Mouse (Mus musculus) C2C12 (cell line): ENCODE results near the gene Scaf11. TPM values are rescaled to one million over a fixed set of nuclear protein-coding genes. Genes with fewer than 3 reads are reported as not detected.

Experiments
- H3K27me3 ChIP-seq: one replicate; pipeline ENCODE4 v1.6.1; 2011; ENCODE audit not compliant: control insufficient read depth, insufficient read depth, insufficient read length
- H3K36me3 ChIP-seq: one replicate; pipeline ENCODE4 v1.6.1; 2011; ENCODE audit not compliant: control insufficient read depth, insufficient read depth
- H3K4me3 ChIP-seq: one replicate; pipeline ENCODE4 v1.5.1; 2011; ENCODE audit warnings: mild to moderate bottlenecking, control low read depth; ENCODE audit not compliant: poor library complexity, insufficient read depth, severe bottlenecking
- H3K79me2 ChIP-seq: one replicate; pipeline ENCODE4 v1.6.1; 2011; ENCODE audit not compliant: control insufficient read depth, insufficient read depth
- H3K79me3 ChIP-seq: one replicate; pipeline ENCODE4 v1.6.1; 2011; ENCODE audit warnings: low read depth, control low read depth
- H3ac ChIP-seq: one replicate; pipeline ENCODE3; 2011; ENCODE audit warnings: low read depth; ENCODE audit not compliant: control insufficient read depth, insufficient read length
- CEBPB ChIP-seq: IDR thresholded peaks from one replicate; pipeline ENCODE4 v1.6.1; 2011; ENCODE audit warnings: low read depth, mild to moderate bottlenecking, control low read depth, moderate library complexity
- CTCF ChIP-seq: IDR thresholded peaks from one replicate; pipeline ENCODE4 v1.5.1; 2011; ENCODE audit not compliant: control insufficient read depth, insufficient read depth, insufficient read length
- FOSL1 ChIP-seq: IDR thresholded peaks from one replicate; pipeline ENCODE4 v1.8.0; 2011; ENCODE audit warnings: mild to moderate bottlenecking, low read length; ENCODE audit not compliant: poor library complexity, insufficient read depth, severe bottlenecking
- MAX ChIP-seq: IDR thresholded peaks from one replicate; pipeline ENCODE4 v1.6.1; 2011; ENCODE audit warnings: mild to moderate bottlenecking, control low read depth
- MYOD1 ChIP-seq: IDR thresholded peaks from one replicate; pipeline ENCODE4 v1.6.1; 2011; ENCODE audit warnings: low read depth; ENCODE audit not compliant: control insufficient read depth, insufficient read length
- MYOG ChIP-seq: IDR thresholded peaks from one replicate; pipeline ENCODE4 v1.6.1; 2011; ENCODE audit not compliant: control insufficient read depth, insufficient read length; ENCODE audit errors: extremely low read depth
- USF1 ChIP-seq: IDR thresholded peaks from one replicate; pipeline ENCODE4 v1.6.1; 2011; ENCODE audit warnings: low read depth, mild to moderate bottlenecking, control low read depth, moderate library complexity
- polyA plus RNA-seq: library from polyadenylated mRNA; unstranded; fragments of >200 nt; fragmentation: generic; extraction: Trizol; gene quantifications from one replicate; pipeline ENCODE4 v1.2.1, GENCODE M21; 2012; ENCODE audit warnings: missing spikeins

The Scaf11 gene
- polyA plus RNA-seq, 1 experiment: 31.5 TPM

DNA sequence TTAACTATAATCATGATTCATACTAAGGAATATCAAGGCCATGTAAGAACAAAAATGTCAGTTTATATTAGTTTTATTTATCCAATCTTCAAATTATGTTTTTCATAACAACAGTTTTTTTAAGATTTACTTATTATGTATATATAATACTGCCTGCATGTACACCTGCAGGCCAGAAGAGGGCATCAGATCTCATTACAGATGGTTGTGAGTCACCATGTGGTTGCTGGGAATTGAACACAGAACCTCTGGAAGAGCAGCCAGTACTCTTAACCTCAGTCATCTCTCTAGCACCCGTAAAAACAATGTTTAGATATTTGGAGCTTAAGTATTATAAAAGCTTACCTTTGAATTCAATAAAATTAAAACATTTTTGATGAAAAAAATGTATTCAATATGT lies 26.4 kb downstream of the Scaf11 start:
- Histone ChIP-seq H3K4me3 (no peak overlapping the region), H3K36me3 (peaks cover 97% of the 10 kb centered on the region), H3K79me2 (peaks cover 90% of the 10 kb centered on the region), H3K79me3 (peaks cover 42% of the 10 kb centered on the region), H3K27me3 (no peaks in the 10 kb centered on the region), H3ac (no peak overlapping the region)
- TF ChIP-seq MYOD1 (no peak), FOSL1 (no peak), USF1 (no peak), CTCF (no peak), MAX (no peak), MYOG (no peak), CEBPB (no peak)

GRCm38 (mm10) chr15:96419920-96420319 lies 40.7 kb downstream of the Scaf11 start:
- Histone ChIP-seq H3K79me2 (no peaks in the 10 kb centered on the region), H3K4me3 (no peak overlapping the region), H3ac (no peak overlapping the region), H3K36me3 (peaks cover 99% of the 10 kb centered on the region), H3K79me3 (no peaks in the 10 kb centered on the region), H3K27me3 (no peaks in the 10 kb centered on the region)
- TF ChIP-seq MYOG (no peak), MYOD1 (no peak), USF1 (no peak), FOSL1 (no peak), CEBPB (no peak), MAX (no peak), CTCF (no peak)

DNA sequence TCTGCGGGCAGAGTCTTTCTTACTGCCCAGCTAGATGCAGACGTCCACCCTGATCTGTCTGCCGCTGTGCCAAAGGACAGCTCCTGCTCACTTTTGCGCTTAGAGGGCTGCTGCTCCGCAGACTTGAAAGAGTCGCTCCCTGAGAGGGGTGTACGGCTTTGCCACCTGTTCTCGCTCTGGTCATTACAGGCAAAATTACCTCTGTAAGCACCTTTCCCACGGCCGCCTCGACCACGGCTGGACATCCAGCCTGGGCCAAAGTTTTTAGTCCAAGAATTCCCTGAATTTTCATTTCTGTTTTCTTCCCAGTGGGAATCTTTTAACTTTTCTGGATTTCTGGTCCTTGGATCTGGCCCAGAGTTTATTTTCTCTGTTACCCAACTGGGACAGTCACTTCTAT lies 42.5 kb downstream of the Scaf11 start:
- H3K79me3 ChIP-seq: no peaks in the 10 kb centered on the region
- no peak overlapping the region for H3ac ChIP-seq
- no peak overlapping the region for H3K4me3 ChIP-seq
- no peaks in the 10 kb centered on the region for H3K79me2 ChIP-seq
- H3K27me3 ChIP-seq: no peaks in the 10 kb centered on the region
- H3K36me3 ChIP-seq: peaks cover 99% of the 10 kb centered on the region
- TF ChIP-seq FOSL1: no peak
- no peak for TF ChIP-seq MYOG
- TF ChIP-seq CTCF: no peak
- no peak for TF ChIP-seq USF1
- TF ChIP-seq MAX: no peak
- TF ChIP-seq MYOD1: no peak
- TF ChIP-seq CEBPB: no peak

- Histone ChIP-seq H3ac (no peak overlapping the region), H3K79me3 (no peaks in the 10 kb centered on the region), H3K4me3 (no peak overlapping the region), H3K79me2 (no peaks in the 10 kb centered on the region), H3K27me3 (no peaks in the 10 kb centered on the region), H3K36me3 (peaks cover 76% of the 10 kb centered on the region)
- TF ChIP-seq CEBPB: no peak
- TF ChIP-seq USF1: no peak
- no peak for TF ChIP-seq MYOD1
- TF ChIP-seq MAX: no peak
- no peak for TF ChIP-seq CTCF
- no peak for TF ChIP-seq FOSL1
- TF ChIP-seq MYOG: no peak
These were observed 51.9 kb downstream of the Scaf11 start for GRCm38 (mm10) chr15:96408717-96409121.

DNA sequence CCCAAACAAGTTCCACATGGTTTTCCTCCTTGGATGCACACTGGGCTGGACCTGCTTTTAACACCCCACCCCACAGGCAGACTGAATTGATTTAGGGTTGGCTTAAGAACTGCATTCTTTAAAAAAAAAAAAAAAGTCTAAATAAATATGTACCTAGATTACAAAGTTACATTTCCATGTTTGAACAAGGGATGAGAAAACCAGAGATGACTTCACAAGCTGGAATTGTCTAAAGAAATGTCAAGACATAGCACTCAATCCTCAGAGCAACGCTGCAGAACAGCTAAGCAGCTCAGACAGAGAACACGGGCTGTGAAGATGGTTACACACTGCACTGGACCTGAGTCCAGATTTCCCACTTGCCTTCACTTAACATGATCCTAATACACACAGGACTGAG lies 53.5 kb downstream of the Scaf11 start:
- no peak for TF ChIP-seq MYOG
- no peak for TF ChIP-seq CTCF
- no peak for TF ChIP-seq MYOD1
- TF ChIP-seq MAX: no peak
- TF ChIP-seq USF1: no peak
- no peak for TF ChIP-seq CEBPB
- no peak for TF ChIP-seq FOSL1
- H3ac ChIP-seq: no peak overlapping the region

DNA sequence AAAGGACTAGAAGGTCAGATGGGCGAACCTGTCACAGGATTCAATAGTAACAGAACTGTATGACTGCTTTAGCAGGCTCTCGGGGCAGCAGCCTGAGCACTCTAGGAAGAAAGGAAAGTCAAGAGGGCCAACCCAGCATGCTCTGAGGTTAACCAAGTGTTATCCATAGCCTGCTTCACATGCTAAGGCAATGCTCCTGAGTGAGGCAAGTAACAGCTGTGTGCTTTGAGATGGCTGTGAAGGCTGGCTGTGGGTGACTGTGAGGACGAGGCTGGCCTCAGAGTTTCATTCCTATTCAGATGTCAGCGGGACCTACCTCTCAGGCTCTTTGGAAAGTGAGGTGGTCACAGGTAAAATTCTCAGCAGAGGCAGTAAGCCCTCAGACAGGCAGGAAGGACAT lies 54.4 kb downstream of the Scaf11 start:
- Histone ChIP-seq H3K4me3 (no peak overlapping the region), H3K36me3 (peaks cover 76% of the 10 kb centered on the region), H3ac (no peak overlapping the region), H3K79me2 (no peaks in the 10 kb centered on the region), H3K79me3 (no peaks in the 10 kb centered on the region), H3K27me3 (no peaks in the 10 kb centered on the region)
- TF ChIP-seq USF1 (no peak), CTCF (no peak), FOSL1 (no peak), MAX (no peak), MYOD1 (no peak), MYOG (no peak), CEBPB (no peak)

More for the DNA sequence above, 53.5 kb downstream of the Scaf11 start:
- Histone ChIP-seq H3K79me3 (no peaks in the 10 kb centered on the region), H3K4me3 (no peak overlapping the region), H3K79me2 (no peaks in the 10 kb centered on the region), H3K36me3 (peaks cover 76% of the 10 kb centered on the region), H3K27me3 (no peaks in the 10 kb centered on the region)
